Mouse (Mus musculus): Measurements from ENCODE around the gene Ano7. TPM values are rescaled to one million over a fixed set of nuclear protein-coding genes. Genes with fewer than 3 reads are reported as not detected.

Ano7 gene
- polyA plus RNA-seq (2015; fragmentation: Nextera tagmentation; extraction: Ambion mirVana), result 0.60 and 0.75 TPM in 2 replicates

- ATAC-seq (ENCODE audit: extremely low read depth, insufficient number of reproducible peaks, low FRiP score, low TSS enrichment), result no peak
- WGBS, result 78% methylated on average over 4 of the region's 4 CpGs
- Histone ChIP-seq H3K9ac (no peak within 1 kb of the TSS), H3K4me1 (no peaks in the 10 kb centered on the region), H3K4me3 (no peak within 1 kb of the TSS), H3K9me3 (no peaks in the 10 kb centered on the region), H3K27me3 (replicated peaks) (peaks cover 10% of the 10 kb centered on the region; the same call in 1 of the 2 replicates), H3K36me3 (no peaks in the 10 kb centered on the region), H3K27ac (replicated peaks) (no peak within 1 kb of the TSS), H3K4me2 (no peak within 1 kb of the TSS)
Measured at GRCm38 (mm10) chr1:93373665-93374064, at the start of gene Ano7. Gene Ano7 (plus strand): TSS chr1:93373930.

- no peaks in the 10 kb centered on the region for H3K9me3 ChIP-seq
- WGBS, result 90% methylated on average over 6 of the region's 6 CpGs
- no peak overlapping the region for H3K4me2 ChIP-seq
- no peaks in the 10 kb centered on the region for H3K27me3 ChIP-seq (replicated peaks)
- ATAC-seq (ENCODE audit: extremely low read depth, insufficient number of reproducible peaks, low FRiP score, low TSS enrichment), result no peak
- H3K9ac ChIP-seq, result no peak overlapping the region
- H3K36me3 ChIP-seq, result peaks cover 89% of the 10 kb centered on the region
- no peaks in the 10 kb centered on the region for H3K4me1 ChIP-seq
- H3K4me3 ChIP-seq, result no peak overlapping the region
- H3K27ac ChIP-seq (replicated peaks), result no peak overlapping the region
Measured at GRCm38 (mm10) chr1:93323973-93324372, 49.8 kb upstream of the Ano7 start.

- Histone ChIP-seq H3K9ac (no peak overlapping the region), H3K36me3 (peaks cover 78% of the 10 kb centered on the region), H3K27me3 (replicated peaks) (no peaks in the 10 kb centered on the region), H3K9me3 (no peaks in the 10 kb centered on the region), H3K27ac (replicated peaks) (no peak overlapping the region), H3K4me3 (no peak overlapping the region), H3K4me2 (no peak overlapping the region), H3K4me1 (no peaks in the 10 kb centered on the region)
- WGBS, result 77% methylated on average over 3 of the region's 3 CpGs
- ATAC-seq (ENCODE audit: extremely low read depth, insufficient number of reproducible peaks, low FRiP score, low TSS enrichment), result no peak
Measured at GRCm38 (mm10) chr1:93326446-93326845, 47.3 kb upstream of the Ano7 start.

- Histone ChIP-seq H3K4me3 (no peak overlapping the region), H3K9ac (no peak overlapping the region), H3K4me1 (no peaks in the 10 kb centered on the region), H3K27me3 (replicated peaks) (no peaks in the 10 kb centered on the region), H3K36me3 (peaks cover 59% of the 10 kb centered on the region), H3K9me3 (no peaks in the 10 kb centered on the region), H3K4me2 (no peak overlapping the region), H3K27ac (replicated peaks) (no peak overlapping the region)
- WGBS, result 73% methylated on average over 2 of the region's 2 CpGs
- no peak for ATAC-seq (ENCODE audit: extremely low read depth, insufficient number of reproducible peaks, low FRiP score, low TSS enrichment)
Measured at GRCm38 (mm10) chr1:93334621-93335020, 39.1 kb upstream of the Ano7 start.

GRCm38 (mm10) chr1:93342648-93343503 is 30.9 kb upstream of the Ano7 start, which contains the start of the genes Ppp1r7 and Pask:
Gene Ppp1r7 (plus strand): TSS chr1:93342854.
Gene Pask (minus strand): TSS chr1:93343482.
- Histone ChIP-seq H3K4me3 (peak within 1 kb of the TSS; percentile 86), H3K9ac (peak within 1 kb of the TSS; percentile 91), H3K36me3 (peaks cover 16% of the 10 kb centered on the region), H3K9me3 (no peaks in the 10 kb centered on the region), H3K4me1 (peaks cover 15% of the 10 kb centered on the region), H3K27me3 (replicated peaks) (no peaks in the 10 kb centered on the region), H3K4me2 (peak within 1 kb of the TSS; percentile 91), H3K27ac (replicated peaks) (peak within 1 kb of the TSS; percentile 67)
- peak; percentile 82 for ATAC-seq (ENCODE audit: extremely low read depth, insufficient number of reproducible peaks, low FRiP score, low TSS enrichment)
- WGBS, result under 1% methylated on average over 63 of the region's 63 CpGs

GRCm38 (mm10) chr1:93343504-93344047 is 30.2 kb upstream of the Ano7 start:
- peak overlapping the region; percentile 86 for H3K4me3 ChIP-seq
- under 1% methylated on average over 39 of the region's 39 CpGs for WGBS
- peak; percentile 91 for ATAC-seq (ENCODE audit: extremely low read depth, insufficient number of reproducible peaks, low FRiP score, low TSS enrichment)
- H3K27me3 ChIP-seq (replicated peaks), result no peaks in the 10 kb centered on the region
- H3K9me3 ChIP-seq, result no peaks in the 10 kb centered on the region
- peak overlapping the region; percentile 67 for H3K27ac ChIP-seq (replicated peaks)
- H3K4me1 ChIP-seq, result peaks cover 15% of the 10 kb centered on the region
- H3K9ac ChIP-seq, result peak overlapping the region; percentile 91
- H3K4me2 ChIP-seq, result peak overlapping the region; percentile 91
- peaks cover 23% of the 10 kb centered on the region for H3K36me3 ChIP-seq

GRCm38 (mm10) chr1:93347176-93347575 is 26.6 kb upstream of the Ano7 start:
- Histone ChIP-seq H3K4me1 (peaks cover 7% of the 10 kb centered on the region), H3K4me2 (no peak overlapping the region), H3K36me3 (peaks cover 59% of the 10 kb centered on the region), H3K9me3 (no peaks in the 10 kb centered on the region), H3K4me3 (no peak overlapping the region), H3K27me3 (replicated peaks) (no peaks in the 10 kb centered on the region), H3K9ac (no peak overlapping the region), H3K27ac (replicated peaks) (no peak overlapping the region)
- ATAC-seq (ENCODE audit: extremely low read depth, insufficient number of reproducible peaks, low FRiP score, low TSS enrichment), result no peak
- 90% methylated on average over 5 of the region's 5 CpGs for WGBS

GRCm38 (mm10) chr1:93349701-93350100 is 24.0 kb upstream of the Ano7 start:
- Histone ChIP-seq H3K4me1 (peaks cover under 1% of the 10 kb centered on the region; the same call in 1 of the 2 replicates), H3K27me3 (replicated peaks) (no peaks in the 10 kb centered on the region), H3K4me2 (no peak overlapping the region), H3K36me3 (peaks cover 84% of the 10 kb centered on the region), H3K9me3 (no peaks in the 10 kb centered on the region), H3K27ac (replicated peaks) (no peak overlapping the region), H3K4me3 (no peak overlapping the region), H3K9ac (0 out of 2 replicates have a peak overlapping the region, but pooled peaks have one; percentile 10)
- 58% methylated on average over 4 of the region's 4 CpGs for WGBS
- ATAC-seq (ENCODE audit: extremely low read depth, insufficient number of reproducible peaks, low FRiP score, low TSS enrichment), result no peak

GRCm38 (mm10) chr1:93352724-93353123 is 21.0 kb upstream of the Ano7 start:
- no peak overlapping the region for H3K4me2 ChIP-seq
- 92% methylated on average over 2 of the region's 2 CpGs for WGBS
- H3K4me1 ChIP-seq, result no peaks in the 10 kb centered on the region
- peaks cover 98% of the 10 kb centered on the region for H3K36me3 ChIP-seq
- no peak overlapping the region for H3K4me3 ChIP-seq
- no peak overlapping the region for H3K27ac ChIP-seq (replicated peaks)
- no peak overlapping the region for H3K9ac ChIP-seq
- no peaks in the 10 kb centered on the region for H3K27me3 ChIP-seq (replicated peaks)
- no peaks in the 10 kb centered on the region for H3K9me3 ChIP-seq
- no peak for ATAC-seq (ENCODE audit: extremely low read depth, insufficient number of reproducible peaks, low FRiP score, low TSS enrichment)

- Histone ChIP-seq H3K4me2 (no peak overlapping the region), H3K36me3 (peaks cover 96% of the 10 kb centered on the region), H3K27ac (replicated peaks) (no peak overlapping the region), H3K4me3 (no peak overlapping the region), H3K9ac (no peak overlapping the region), H3K27me3 (replicated peaks) (no peaks in the 10 kb centered on the region), H3K9me3 (no peaks in the 10 kb centered on the region), H3K4me1 (no peaks in the 10 kb centered on the region)
- 83% methylated on average over 4 of the region's 4 CpGs for WGBS
- no peak for ATAC-seq (ENCODE audit: extremely low read depth, insufficient number of reproducible peaks, low FRiP score, low TSS enrichment)
Measured at GRCm38 (mm10) chr1:93362661-93363060, 11.1 kb upstream of the Ano7 start.

GRCm38 (mm10) chr1:93365641-93366040 is 8.1 kb upstream of the Ano7 start:
- H3K36me3 ChIP-seq, result peaks cover 75% of the 10 kb centered on the region
- H3K27ac ChIP-seq (replicated peaks), result no peak overlapping the region
- no peaks in the 10 kb centered on the region for H3K4me1 ChIP-seq
- no peaks in the 10 kb centered on the region for H3K9me3 ChIP-seq
- 91% methylated on average over 6 of the region's 6 CpGs for WGBS
- H3K9ac ChIP-seq, result no peak overlapping the region
- no peaks in the 10 kb centered on the region for H3K27me3 ChIP-seq (replicated peaks)
- no peak overlapping the region for H3K4me3 ChIP-seq
- no peak overlapping the region for H3K4me2 ChIP-seq
- no peak for ATAC-seq (ENCODE audit: extremely low read depth, insufficient number of reproducible peaks, low FRiP score, low TSS enrichment)

Data from heart, embryonic 13.5 days (tissue).